Mouse (Mus musculus) bone marrow macrophage, adult 2 months (primary cell): ENCODE results near the gene Mapk9.

Experiments
- CTCF ChIP-seq: IDR thresholded peaks from 2 replicates; pipeline ENCODE4 v1.5.1; 2012; ENCODE audit warnings: low read depth, mild to moderate bottlenecking, low read length, moderate library complexity
- POLR2A ChIP-seq: IDR thresholded peaks from 2 replicates; pipeline ENCODE4 v1.6.1; 2012; ENCODE audit warnings: mild to moderate bottlenecking, low read depth, low read length, borderline replicate concordance

DNA sequence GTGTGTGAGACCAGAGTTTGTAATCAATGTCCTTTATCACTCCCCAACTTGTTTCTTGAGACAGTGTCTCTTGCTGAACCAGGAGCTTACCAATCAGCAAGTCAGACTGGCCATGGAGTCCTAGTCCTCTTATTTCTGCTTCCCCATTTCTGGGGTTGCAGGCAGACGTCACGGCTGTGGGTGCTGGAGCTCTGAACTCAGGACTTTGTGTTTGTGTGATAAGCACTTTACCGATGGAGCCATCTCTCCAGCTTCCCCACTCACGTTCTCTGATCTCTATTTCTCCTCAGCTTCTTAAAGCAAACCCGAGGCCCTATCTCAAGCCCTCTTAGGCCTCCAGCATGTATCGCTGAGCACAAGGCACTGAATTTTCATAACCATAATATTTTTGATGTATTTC is 72.8 kb downstream of the Mapk9 start:
- TF ChIP-seq POLR2A (no peak), CTCF (no peak)
